Mouse (Mus musculus) liver, adult 2 months (tissue): ENCODE measurements around the gene Tbc1d12.

Experiments
- CTCF ChIP-seq: fragments of 200-500 bp; IDR thresholded peaks from 2 replicates; pipeline ENCODE4 v1.5.1; 2011; ENCODE audit warnings: low read depth, low read length, control low read depth
- POLR2A ChIP-seq: fragments of 200-500 bp; IDR thresholded peaks from 2 replicates; pipeline ENCODE4 v1.6.1; 2011; ENCODE audit warnings: low read length, control low read depth; ENCODE audit not compliant: insufficient read depth; ENCODE audit errors: extremely low read depth

- TF ChIP-seq POLR2A (no peak), CTCF (no peak)
Measured at GRCm38 (mm10) chr19:38798801-38799200, 37.6 kb upstream of the Tbc1d12 start.
